Mouse (Mus musculus) stomach, embryonic 14.5 days (tissue): Measurements from ENCODE around the gene Gm7075. TPM values are rescaled to one million over a fixed set of nuclear protein-coding genes. Genes with fewer than 3 reads are reported as not detected.

Source experiments
- ATAC-seq: fragments of 200-750 bp; cut with Nextera tagmentation; 2 replicates; pipeline ENCODE4 v1.8.0; 2017; ENCODE audit warnings: low read depth, moderate TSS enrichment; ENCODE audit not compliant: insufficient number of reproducible peaks, insufficient read depth, low FRiP score
- H3K27ac ChIP-seq: fragments of 300-500 bp; sonication (generic); 2 replicates; pipeline ENCODE4 v1.5.1; 2014; ENCODE audit warnings: mild to moderate bottlenecking, low read length, moderate library complexity, mixed read lengths
- H3K27me3 ChIP-seq: fragments of 300-500 bp; sonication (generic); 2 replicates; pipeline ENCODE4 v1.6.1; 2014; ENCODE audit warnings: low read length, control low read depth, mixed read lengths; ENCODE audit not compliant: control insufficient read depth, insufficient read depth
- H3K36me3 ChIP-seq: fragments of 300-500 bp; sonication (generic); 2 replicates; pipeline ENCODE4 v1.6.1; 2014; ENCODE audit warnings: mild to moderate bottlenecking, control low read depth, low read length, moderate library complexity, mixed read lengths; ENCODE audit not compliant: control insufficient read depth, insufficient read depth
- H3K4me1 ChIP-seq: fragments of 300-500 bp; sonication (generic); 2 replicates; pipeline ENCODE4 v1.6.1; 2014; ENCODE audit warnings: low read length, control low read depth, mixed read lengths; ENCODE audit not compliant: control insufficient read depth, insufficient read depth
- H3K4me2 ChIP-seq: fragments of 300-500 bp; sonication (generic); replicated peaks from 2 replicates; pipeline ENCODE4 v1.6.1; 2014; ENCODE audit warnings: low read depth, low read length, control low read depth
- H3K4me3 ChIP-seq: fragments of 300-500 bp; sonication (generic); 2 replicates; pipeline ENCODE4 v1.5.1; 2014; ENCODE audit warnings: low read depth, low read length, control low read depth
- H3K9ac ChIP-seq: fragments of 300-500 bp; sonication (generic); replicated peaks from 2 replicates; pipeline ENCODE4 v1.6.1; 2014; ENCODE audit warnings: low read depth, mild to moderate bottlenecking, control low read depth, low read length, moderate library complexity, mixed read lengths
- H3K9me3 ChIP-seq: fragments of 300-500 bp; sonication (generic); 2 replicates; pipeline ENCODE4 v1.6.1; 2016; ENCODE audit warnings: low read depth, low read length, control low read depth; ENCODE audit not compliant: control insufficient read depth
- WGBS: fragments of 180-500 bp; shearing (Covaris S2); extraction: QIAGEN DNeasy Blood & Tissue Kit; methylation state at CpG from one replicate; pipeline ENCODE4 v1.1.7; 2014; 5-methylcytosine and 5-hydroxymethylcytosine counted together
- polyA plus RNA-seq: library from polyadenylated mRNA; unstranded; fragments of >200 nt; fragmentation: Nextera tagmentation; extraction: Ambion mirVana; gene quantifications from 2 replicates; pipeline ENCODE4 v1.2.1, GENCODE M21; 2014

Gene Gm7075
- polyA plus RNA-seq, 1 experiment from 2014 or later, result not detected

DNA sequence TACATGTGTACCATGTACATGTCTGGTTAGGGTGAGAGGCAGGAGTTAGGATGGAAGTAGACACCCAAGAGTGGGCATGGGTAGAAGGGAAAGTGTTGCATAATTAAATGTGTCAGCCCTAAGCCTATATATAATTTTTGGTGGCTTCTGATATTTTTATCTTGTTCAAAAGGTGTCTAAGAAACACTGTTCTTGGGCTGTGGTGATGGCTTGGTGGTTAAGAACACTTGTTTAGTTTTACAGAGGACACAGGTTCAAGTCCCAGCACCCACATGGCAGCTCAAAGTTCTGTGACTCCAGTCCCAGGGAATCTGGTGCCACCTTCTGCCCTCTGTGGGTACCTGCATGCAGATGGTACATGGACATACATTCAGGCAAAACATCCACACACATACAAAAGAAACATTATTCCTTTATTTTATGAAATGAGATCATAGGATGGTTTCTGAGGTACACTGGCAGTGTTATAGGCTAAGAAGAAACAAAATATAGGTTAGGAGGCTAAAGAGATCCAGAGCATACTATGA lies 17.2 kb upstream of the Gm7075 start:
- Histone ChIP-seq H3K4me2 (no peak overlapping the region), H3K36me3 (no peaks in the 10 kb centered on the region), H3K4me1 (no peaks in the 10 kb centered on the region), H3K9ac (no peak overlapping the region), H3K27ac (no peak overlapping the region), H3K9me3 (no peaks in the 10 kb centered on the region), H3K27me3 (no peaks in the 10 kb centered on the region), H3K4me3 (no peak overlapping the region)
- ATAC-seq, result no peak

DNA sequence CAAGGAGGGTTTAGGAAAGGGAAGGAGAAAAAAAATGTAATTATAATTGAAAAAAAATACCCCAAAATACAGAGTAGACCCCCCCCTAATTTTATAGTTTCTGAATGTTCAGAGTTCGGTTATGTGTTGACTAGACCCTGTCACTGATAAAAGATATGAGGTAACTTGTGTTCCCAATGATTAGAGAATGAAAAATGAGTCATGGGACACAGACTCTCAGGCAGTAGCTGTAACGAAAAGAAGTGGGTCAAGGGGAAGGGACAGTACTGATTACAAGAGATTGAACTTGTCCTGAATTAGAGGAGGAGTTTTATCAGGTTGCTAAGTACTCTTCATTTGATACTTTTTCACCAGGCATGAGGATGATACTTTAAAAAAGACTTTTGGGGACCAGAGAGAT lies 11.3 kb upstream of the Gm7075 start:
- no peaks in the 10 kb centered on the region for H3K27me3 ChIP-seq
- H3K36me3 ChIP-seq, result no peaks in the 10 kb centered on the region
- H3K4me1 ChIP-seq, result no peaks in the 10 kb centered on the region
- 58% methylated on average over 2 of the region's 2 CpGs for WGBS
- H3K4me2 ChIP-seq, result no peak overlapping the region
- H3K27ac ChIP-seq, result no peak overlapping the region
- ATAC-seq, result no peak
- no peak overlapping the region for H3K4me3 ChIP-seq
- H3K9ac ChIP-seq, result no peak overlapping the region
- no peaks in the 10 kb centered on the region for H3K9me3 ChIP-seq

DNA sequence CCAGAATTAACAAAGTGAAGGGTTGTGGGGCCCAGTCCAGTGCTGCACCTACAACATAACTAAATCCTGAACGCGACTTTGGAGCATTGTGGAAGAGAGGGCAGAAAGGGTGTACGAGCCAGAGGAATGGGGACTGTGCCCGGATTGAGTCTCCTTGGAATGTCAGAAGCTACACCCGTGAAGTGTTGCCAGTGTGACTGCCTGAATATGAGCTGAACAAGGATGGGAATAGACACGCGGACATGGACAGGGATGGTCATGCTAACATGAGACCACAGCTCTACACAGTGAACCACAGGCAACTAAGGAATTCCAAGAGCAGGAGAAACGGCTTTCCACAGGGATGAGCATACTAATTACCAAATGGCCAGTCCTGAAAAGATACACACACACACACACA lies 10.5 kb upstream of the Gm7075 start:
- Histone ChIP-seq H3K27ac (no peak overlapping the region), H3K4me2 (no peak overlapping the region), H3K9ac (no peak overlapping the region), H3K36me3 (no peaks in the 10 kb centered on the region), H3K27me3 (no peaks in the 10 kb centered on the region), H3K4me3 (no peak overlapping the region), H3K4me1 (no peaks in the 10 kb centered on the region), H3K9me3 (no peaks in the 10 kb centered on the region)
- no peak for ATAC-seq
- 92% methylated on average over 8 of the region's 8 CpGs for WGBS

DNA sequence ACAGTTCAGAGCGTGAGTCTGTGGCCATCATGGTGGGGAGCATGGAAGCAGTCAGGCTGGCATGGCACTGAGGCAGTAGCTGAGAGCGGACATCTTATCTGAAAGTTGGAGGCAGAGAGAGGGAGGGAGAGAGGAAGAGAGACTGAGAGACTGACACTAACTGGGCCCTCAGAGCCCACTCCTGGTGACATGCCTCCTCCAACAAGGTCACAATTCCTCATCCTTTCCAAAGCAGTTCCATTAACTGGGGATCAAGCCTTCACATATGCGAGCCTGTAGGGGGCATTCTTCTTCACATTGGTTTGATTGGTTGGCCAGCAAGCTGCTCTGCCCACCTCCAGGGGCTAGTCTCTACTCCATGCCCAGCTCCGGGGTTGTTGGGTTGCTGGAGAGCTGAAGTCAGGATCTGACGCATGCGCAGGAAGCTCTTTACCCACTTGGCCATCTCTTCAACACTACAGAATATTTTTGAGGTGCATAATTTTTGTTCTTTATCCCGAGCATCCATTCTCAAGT lies 9.7 kb upstream of the Gm7075 start:
- no peaks in the 10 kb centered on the region for H3K9me3 ChIP-seq
- no peaks in the 10 kb centered on the region for H3K4me1 ChIP-seq
- no peaks in the 10 kb centered on the region for H3K36me3 ChIP-seq
- no peak overlapping the region for H3K9ac ChIP-seq
- WGBS, result 91% methylated on average over 7 of the region's 7 CpGs
- no peak overlapping the region for H3K27ac ChIP-seq
- H3K27me3 ChIP-seq, result no peaks in the 10 kb centered on the region
- H3K4me2 ChIP-seq, result no peak overlapping the region
- ATAC-seq, result no peak
- H3K4me3 ChIP-seq, result no peak overlapping the region

DNA sequence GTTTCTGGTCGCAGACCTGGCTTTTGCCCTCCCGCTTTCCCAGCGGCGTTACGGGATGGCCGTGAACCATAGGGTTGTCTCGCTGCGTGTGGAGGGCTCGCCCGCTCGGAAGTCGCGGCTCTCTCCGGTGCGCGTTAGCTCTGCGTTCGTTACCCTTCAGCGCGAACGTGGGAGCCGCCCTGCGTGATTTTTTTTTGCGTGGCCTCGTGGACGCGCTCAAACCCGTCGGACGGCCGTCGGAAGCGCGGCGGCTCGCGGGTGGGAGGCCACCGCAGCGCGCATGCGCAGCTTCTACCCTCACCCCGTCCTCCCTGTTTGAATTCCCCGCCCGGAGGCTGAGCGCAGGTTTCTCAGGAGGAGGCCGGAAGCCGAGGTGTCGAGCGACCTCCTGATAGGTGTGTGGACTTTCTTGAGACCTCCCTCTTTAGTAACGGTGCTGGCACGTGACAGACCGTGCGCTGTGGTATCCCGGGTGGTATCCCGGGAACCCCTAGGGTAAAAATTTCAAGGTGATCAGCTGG lies 8.3 kb upstream of the Gm7075 start, which contains the start of gene Ctnna3:
Ctnna3 (plus strand) TSS at position 314 of the 521 bp plus-strand sequence.
- peak within 1 kb of the TSS; percentile 53 for H3K4me2 ChIP-seq
- peak; percentile 95 for ATAC-seq
- H3K9ac ChIP-seq, result peak within 1 kb of the TSS; percentile 11
- WGBS, result under 1% methylated on average over 55 of the region's 55 CpGs
- H3K27ac ChIP-seq, result peak within 1 kb of the TSS; percentile 48
- no peaks in the 10 kb centered on the region for H3K36me3 ChIP-seq
- peak within 1 kb of the TSS; percentile 54 for H3K4me3 ChIP-seq
- no peaks in the 10 kb centered on the region for H3K4me1 ChIP-seq
- H3K9me3 ChIP-seq, result no peaks in the 10 kb centered on the region
- H3K27me3 ChIP-seq, result no peaks in the 10 kb centered on the region

DNA sequence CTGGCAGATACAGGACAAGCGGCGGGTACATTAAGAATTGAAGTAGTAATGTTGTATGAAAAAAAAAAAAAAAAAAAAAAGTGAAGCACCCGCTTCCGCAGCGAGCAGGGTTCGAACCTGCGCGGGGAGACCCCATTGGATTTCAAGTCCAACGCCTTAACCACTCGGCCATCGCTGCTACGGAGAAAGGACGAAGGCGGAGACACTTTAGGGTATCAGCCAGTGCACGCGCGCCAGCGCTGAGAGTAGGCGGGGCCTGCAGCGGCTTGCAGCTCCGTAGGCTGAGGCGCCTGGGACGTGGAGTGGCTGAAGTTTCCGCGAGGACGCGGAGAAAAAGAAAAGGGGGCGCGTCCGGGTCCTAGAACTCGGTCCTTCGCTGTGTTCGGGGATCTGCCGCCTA lies 7.8 kb upstream of the Gm7075 start:
- H3K27ac ChIP-seq, result peak overlapping the region; percentile 48
- WGBS, result under 1% methylated on average over 34 of the region's 34 CpGs
- no peaks in the 10 kb centered on the region for H3K36me3 ChIP-seq
- peak overlapping the region; percentile 54 for H3K4me3 ChIP-seq
- no peaks in the 10 kb centered on the region for H3K4me1 ChIP-seq
- peak; percentile 91 for ATAC-seq
- H3K9ac ChIP-seq, result peak overlapping the region; percentile 11; the same call in 1 of the 2 replicates
- H3K9me3 ChIP-seq, result no peaks in the 10 kb centered on the region
- H3K27me3 ChIP-seq, result no peaks in the 10 kb centered on the region
- H3K4me2 ChIP-seq, result peak overlapping the region; percentile 53

DNA sequence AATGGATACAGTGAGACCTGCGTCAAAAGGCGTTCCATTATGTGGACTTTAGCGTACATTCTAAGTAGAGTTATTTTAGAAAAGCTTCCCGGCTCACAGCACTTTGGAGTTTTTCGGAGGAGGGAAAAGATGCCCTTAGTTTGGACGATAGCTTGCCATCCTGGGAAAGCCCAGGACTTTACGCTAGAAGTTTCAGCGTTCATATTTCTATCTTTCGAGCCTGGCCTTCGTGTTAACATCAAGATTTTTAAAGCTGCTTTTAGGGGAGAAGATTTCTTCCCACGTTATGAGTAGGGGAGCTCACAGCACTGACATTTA lies 7.4 kb upstream of the Gm7075 start:
- Histone ChIP-seq H3K4me3 (peak overlapping the region; percentile 54), H3K9ac (peak overlapping the region; percentile 8), H3K27ac (no peak overlapping the region), H3K36me3 (no peaks in the 10 kb centered on the region), H3K27me3 (no peaks in the 10 kb centered on the region), H3K4me1 (no peaks in the 10 kb centered on the region), H3K9me3 (no peaks in the 10 kb centered on the region), H3K4me2 (peak overlapping the region; percentile 53)
- 2% methylated on average over 11 of the region's 11 CpGs for WGBS
- no peak for ATAC-seq

DNA sequence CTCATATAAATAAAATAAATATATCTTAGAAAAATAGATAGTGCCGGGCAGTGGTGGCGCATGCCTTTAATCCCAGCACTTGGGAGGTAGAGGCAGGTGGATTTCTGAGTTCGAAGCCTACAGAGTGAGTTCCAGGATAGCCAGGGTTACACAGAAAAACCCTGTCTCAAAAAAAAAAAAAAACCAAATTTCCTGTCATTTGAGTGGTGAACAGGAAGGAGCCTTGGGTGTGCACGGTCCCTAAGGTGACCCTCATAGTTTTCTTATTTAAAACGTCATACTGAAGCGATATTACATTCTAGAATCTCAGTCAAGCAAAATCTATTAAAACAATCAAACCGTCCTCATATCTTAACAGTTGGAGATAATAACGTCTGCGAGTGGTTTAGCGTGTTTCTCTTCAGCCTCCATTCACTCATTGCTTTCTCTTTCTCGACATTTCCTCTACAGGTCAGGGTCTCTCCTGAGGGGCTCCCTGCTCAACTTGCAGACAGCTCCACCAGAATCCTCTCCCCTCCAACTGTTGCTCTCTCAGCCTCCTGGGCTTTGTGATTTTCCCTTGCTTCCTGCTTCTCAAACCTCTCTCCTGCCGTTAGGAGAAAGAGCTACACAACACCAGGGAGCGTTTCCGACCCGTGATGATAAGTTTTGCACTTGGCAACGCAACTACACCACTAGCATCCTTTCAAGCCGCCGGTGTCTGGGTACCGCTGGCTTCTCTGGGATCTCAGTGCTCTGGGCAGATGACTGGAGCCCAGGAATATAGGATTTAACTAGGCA lies 6.8 kb upstream of the Gm7075 start:
- H3K4me3 ChIP-seq, result peak overlapping the region; percentile 54
- H3K27ac ChIP-seq, result peak overlapping the region; percentile 0; the same call in 1 of the 2 replicates
- ATAC-seq, result no peak
- no peaks in the 10 kb centered on the region for H3K9me3 ChIP-seq
- H3K27me3 ChIP-seq, result no peaks in the 10 kb centered on the region
- WGBS, result 18% methylated on average over 19 of the region's 19 CpGs
- peak overlapping the region; percentile 8 for H3K9ac ChIP-seq
- peak overlapping the region; percentile 53 for H3K4me2 ChIP-seq
- no peaks in the 10 kb centered on the region for H3K36me3 ChIP-seq
- H3K4me1 ChIP-seq, result no peaks in the 10 kb centered on the region
